Mouse (Mus musculus): ENCODE measurements at regions not wholly inside any gene's neighbourhood (a gene's known extent, or its start where the extent isn't known, plus 50 kb on each side); places are given as distances from the start of the nearest gene placed in this dataset.

GRCm38 (mm10) chr12:26776986-26777385 lies 308.0 kb downstream of the Cmpk2 start:
- WGBS, result 85% methylated on average over 1 of the region's 1 CpGs
- H3K4me1 ChIP-seq (replicated peaks), result peaks cover 5% of the 10 kb centered on the region; the same call in 1 of the 2 replicates

GRCm38 (mm10) chr12:26774016-26774415 lies 305.0 kb downstream of the Cmpk2 start:
- no peaks in the 10 kb centered on the region for H3K36me3 ChIP-seq
- H3K27me3 ChIP-seq (ENCODE audit: insufficient read depth, poor library complexity, severe bottlenecking), result no peaks in the 10 kb centered on the region
- no peaks in the 10 kb centered on the region for H3K9me3 ChIP-seq
- WGBS, result 92% methylated on average over 2 of the region's 2 CpGs
- DNase-seq (ENCODE audit: low spot score), result no peak
- no peak overlapping the region for H3K4me3 ChIP-seq
- H3K27ac ChIP-seq, result no peak overlapping the region
- peaks cover 9% of the 10 kb centered on the region for H3K4me1 ChIP-seq (replicated peaks)

More at GRCm38 (mm10) chr12:26776986-26777385, 308.0 kb downstream of the Cmpk2 start:
- Histone ChIP-seq H3K27me3 (ENCODE audit: insufficient read depth, poor library complexity, severe bottlenecking) (no peaks in the 10 kb centered on the region), H3K36me3 (no peaks in the 10 kb centered on the region), H3K4me3 (no peak overlapping the region), H3K27ac (no peak overlapping the region), H3K9me3 (no peaks in the 10 kb centered on the region)
- DNase-seq (ENCODE audit: low spot score), result no peak

GRCm38 (mm10) chr12:26770753-26771583 lies 302.0 kb downstream of the Cmpk2 start:
- Histone ChIP-seq H3K9me3 (no peaks in the 10 kb centered on the region), H3K4me3 (no peak overlapping the region), H3K4me1 (replicated peaks) (peaks cover 6% of the 10 kb centered on the region), H3K27ac (peak overlapping the region; percentile 71), H3K36me3 (no peaks in the 10 kb centered on the region), H3K27me3 (ENCODE audit: insufficient read depth, poor library complexity, severe bottlenecking) (no peaks in the 10 kb centered on the region)
- whole genome bisulfite sequencing, result 86% methylated on average over 1 of the region's 1 CpGs
- DNase-seq (ENCODE audit: low spot score), result no peak

- Histone ChIP-seq H3K9me3 (no peaks in the 10 kb centered on the region), H3K36me3 (no peaks in the 10 kb centered on the region), H3K4me1 (replicated peaks) (peaks cover 12% of the 10 kb centered on the region), H3K27ac (no peak overlapping the region), H3K27me3 (ENCODE audit: insufficient read depth, poor library complexity, severe bottlenecking) (no peaks in the 10 kb centered on the region), H3K4me3 (no peak overlapping the region)
- DNase-seq (ENCODE audit: low spot score), result no peak
- 88% methylated on average over 3 of the region's 3 CpGs for WGBS
These were observed 298.5 kb downstream of the Cmpk2 start for GRCm38 (mm10) chr12:26767551-26767950.

GRCm38 (mm10) chr12:26758657-26759325 lies 289.8 kb downstream of the Cmpk2 start:
- Histone ChIP-seq H3K4me1 (replicated peaks) (peaks cover 18% of the 10 kb centered on the region), H3K4me3 (no peak overlapping the region), H3K36me3 (no peaks in the 10 kb centered on the region), H3K9me3 (no peaks in the 10 kb centered on the region), H3K27me3 (ENCODE audit: insufficient read depth, poor library complexity, severe bottlenecking) (no peaks in the 10 kb centered on the region), H3K27ac (peak overlapping the region; percentile 40; the same call in 1 of the 2 replicates)
- DNase-seq (ENCODE audit: low spot score), result no peak
- WGBS, result 89% methylated on average over 9 of the region's 9 CpGs

GRCm38 (mm10) chr12:26756284-26756683 lies 287.3 kb downstream of the Cmpk2 start:
- H3K27ac ChIP-seq, result peak overlapping the region; percentile 64; the same call in 1 of the 2 replicates
- H3K4me3 ChIP-seq, result no peak overlapping the region
- DNase-seq (ENCODE audit: low spot score), result no peak
- H3K9me3 ChIP-seq, result no peaks in the 10 kb centered on the region
- H3K4me1 ChIP-seq (replicated peaks), result peaks cover 14% of the 10 kb centered on the region
- WGBS, result 40% methylated on average over 2 of the region's 2 CpGs
- H3K36me3 ChIP-seq, result no peaks in the 10 kb centered on the region
- no peaks in the 10 kb centered on the region for H3K27me3 ChIP-seq (ENCODE audit: insufficient read depth, poor library complexity, severe bottlenecking)

GRCm38 (mm10) chr12:26754611-26755010 lies 285.6 kb downstream of the Cmpk2 start:
- Histone ChIP-seq H3K27ac (no peak overlapping the region), H3K9me3 (no peaks in the 10 kb centered on the region), H3K4me3 (no peak overlapping the region), H3K36me3 (no peaks in the 10 kb centered on the region), H3K27me3 (ENCODE audit: insufficient read depth, poor library complexity, severe bottlenecking) (no peaks in the 10 kb centered on the region), H3K4me1 (replicated peaks) (peaks cover 14% of the 10 kb centered on the region)
- no peak for DNase-seq (ENCODE audit: low spot score)
- WGBS, result 80% methylated on average over 2 of the region's 2 CpGs

- Histone ChIP-seq H3K27ac (peak overlapping the region; percentile 76), H3K4me3 (no peak overlapping the region), H3K27me3 (ENCODE audit: insufficient read depth, poor library complexity, severe bottlenecking) (no peaks in the 10 kb centered on the region), H3K36me3 (no peaks in the 10 kb centered on the region), H3K4me1 (replicated peaks) (peaks cover 24% of the 10 kb centered on the region), H3K9me3 (no peaks in the 10 kb centered on the region)
- WGBS, result 56% methylated on average over 3 of the region's 3 CpGs
- peak; percentile 17 for DNase-seq (ENCODE audit: low spot score)
These were observed 265.5 kb downstream of the Cmpk2 start for GRCm38 (mm10) chr12:26734558-26734897.

DNA sequence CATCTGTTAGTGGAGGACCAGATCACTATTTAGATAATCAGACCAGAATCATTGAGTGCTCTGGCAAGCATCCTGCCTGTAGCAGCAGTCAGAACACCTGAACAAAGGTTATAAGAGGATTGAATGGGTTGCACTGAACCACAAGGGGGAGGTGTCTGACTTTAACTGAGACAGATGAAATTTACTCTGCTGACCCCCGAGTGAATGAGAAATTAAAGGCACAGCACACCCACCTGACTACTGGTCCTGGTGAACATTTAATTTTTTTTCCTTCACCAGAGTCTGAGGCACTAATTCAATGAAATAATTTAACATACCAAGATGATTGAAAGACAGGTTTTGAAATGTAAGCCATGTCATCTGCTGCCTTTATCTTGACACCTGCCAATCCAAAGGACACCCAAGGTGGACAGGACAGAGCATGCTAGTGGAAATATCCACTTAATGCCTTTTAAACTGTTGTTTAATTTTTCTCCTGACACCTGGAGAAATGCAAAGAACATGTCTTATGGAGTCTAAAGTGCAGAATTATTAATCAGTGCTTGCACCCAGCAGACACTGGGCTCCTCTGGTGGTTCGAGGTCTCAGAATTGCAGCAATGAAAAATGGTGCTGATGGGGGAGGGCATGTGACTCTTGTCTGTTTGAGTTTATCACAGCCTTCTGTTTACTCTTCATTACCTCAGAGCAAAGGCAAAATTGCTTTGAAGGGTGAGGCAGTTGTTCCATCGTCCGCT lies 265.0 kb downstream of the Cmpk2 start:
- peak overlapping the region; percentile 76 for H3K27ac ChIP-seq
- no peaks in the 10 kb centered on the region for H3K36me3 ChIP-seq
- H3K4me1 ChIP-seq (replicated peaks), result peaks cover 21% of the 10 kb centered on the region
- WGBS, result 55% methylated on average over 4 of the region's 4 CpGs
- peak; percentile 24 for DNase-seq (ENCODE audit: low spot score)
- no peaks in the 10 kb centered on the region for H3K9me3 ChIP-seq
- H3K27me3 ChIP-seq (ENCODE audit: insufficient read depth, poor library complexity, severe bottlenecking), result no peaks in the 10 kb centered on the region
- no peak overlapping the region for H3K4me3 ChIP-seq

GRCm38 (mm10) chr12:26723399-26723798 lies 254.4 kb downstream of the Cmpk2 start:
- Histone ChIP-seq H3K36me3 (no peaks in the 10 kb centered on the region), H3K27ac (no peak overlapping the region), H3K9me3 (no peaks in the 10 kb centered on the region), H3K27me3 (ENCODE audit: insufficient read depth, poor library complexity, severe bottlenecking) (no peaks in the 10 kb centered on the region), H3K4me1 (replicated peaks) (peaks cover 18% of the 10 kb centered on the region; the same call in 1 of the 2 replicates), H3K4me3 (no peak overlapping the region)
- DNase-seq (ENCODE audit: low spot score), result peak; percentile 40
- 57% methylated on average over 1 of the region's 1 CpGs for WGBS

DNA sequence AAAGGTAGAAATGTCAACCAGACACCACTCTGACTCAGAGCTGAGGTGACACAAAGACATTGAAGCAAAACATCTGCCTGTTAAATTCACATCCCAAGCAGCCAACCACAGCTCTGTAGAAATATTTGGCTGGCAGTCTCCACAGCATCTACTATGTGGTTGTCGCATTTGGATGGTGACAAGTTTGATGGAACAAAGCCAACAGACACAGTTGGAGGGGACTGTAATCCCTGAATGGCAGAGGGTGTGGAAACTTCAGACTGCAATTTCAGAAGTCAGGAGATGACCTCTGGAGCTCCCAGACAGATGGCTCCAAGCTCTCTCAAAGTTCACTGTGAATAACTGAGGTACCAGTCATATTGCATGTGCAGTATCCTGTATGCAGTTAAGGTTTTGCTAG lies 229.8 kb downstream of the Cmpk2 start:
- no peaks in the 10 kb centered on the region for H3K27me3 ChIP-seq (ENCODE audit: insufficient read depth, poor library complexity, severe bottlenecking)
- no peak for DNase-seq (ENCODE audit: low spot score)
- no peaks in the 10 kb centered on the region for H3K9me3 ChIP-seq
- no peak overlapping the region for H3K27ac ChIP-seq
- no peak overlapping the region for H3K4me3 ChIP-seq
- WGBS, result 77% methylated on average over 1 of the region's 1 CpGs
- no peaks in the 10 kb centered on the region for H3K4me1 ChIP-seq (replicated peaks)
- no peaks in the 10 kb centered on the region for H3K36me3 ChIP-seq

- no peaks in the 10 kb centered on the region for H3K36me3 ChIP-seq
- H3K27me3 ChIP-seq (ENCODE audit: insufficient read depth, poor library complexity, severe bottlenecking), result no peaks in the 10 kb centered on the region
- no peaks in the 10 kb centered on the region for H3K4me1 ChIP-seq (replicated peaks)
- H3K27ac ChIP-seq, result no peak overlapping the region
- H3K4me3 ChIP-seq, result no peak overlapping the region
- DNase-seq (ENCODE audit: low spot score), result no peak
- no peaks in the 10 kb centered on the region for H3K9me3 ChIP-seq
- 92% methylated on average over 4 of the region's 4 CpGs for WGBS
These were observed 219.0 kb downstream of the Cmpk2 start for GRCm38 (mm10) chr12:26688048-26688447.

DNA sequence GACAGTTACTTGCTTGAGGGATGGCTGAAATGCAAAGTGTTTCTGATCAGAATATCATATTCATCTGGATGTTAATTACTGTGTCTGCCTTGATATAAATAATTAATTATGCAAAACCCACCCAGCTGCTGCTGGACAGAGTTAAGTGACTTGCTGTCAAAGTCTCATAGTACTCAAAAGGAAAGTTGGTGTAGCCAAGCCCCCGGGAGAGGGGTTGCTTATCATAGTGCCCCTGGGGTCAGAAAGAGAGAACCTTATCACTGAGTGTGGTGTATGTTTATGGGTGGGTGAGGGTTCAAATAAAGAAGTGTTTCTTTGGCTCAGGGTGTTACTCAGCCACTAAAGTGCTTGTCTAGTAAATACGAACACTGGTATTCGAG lies 211.6 kb downstream of the Cmpk2 start:
- Histone ChIP-seq H3K4me1 (replicated peaks) (peaks cover 15% of the 10 kb centered on the region), H3K9me3 (no peaks in the 10 kb centered on the region), H3K4me3 (no peak overlapping the region), H3K27ac (peak overlapping the region; percentile 40), H3K36me3 (no peaks in the 10 kb centered on the region), H3K27me3 (ENCODE audit: insufficient read depth, poor library complexity, severe bottlenecking) (no peaks in the 10 kb centered on the region)
- 82% methylated on average over 3 of the region's 3 CpGs for WGBS
- no peak for DNase-seq (ENCODE audit: low spot score)

All from hindbrain, embryonic 10.5 days (tissue).